Mouse (Mus musculus): ENCODE measurements around the gene Cpz.

DNA sequence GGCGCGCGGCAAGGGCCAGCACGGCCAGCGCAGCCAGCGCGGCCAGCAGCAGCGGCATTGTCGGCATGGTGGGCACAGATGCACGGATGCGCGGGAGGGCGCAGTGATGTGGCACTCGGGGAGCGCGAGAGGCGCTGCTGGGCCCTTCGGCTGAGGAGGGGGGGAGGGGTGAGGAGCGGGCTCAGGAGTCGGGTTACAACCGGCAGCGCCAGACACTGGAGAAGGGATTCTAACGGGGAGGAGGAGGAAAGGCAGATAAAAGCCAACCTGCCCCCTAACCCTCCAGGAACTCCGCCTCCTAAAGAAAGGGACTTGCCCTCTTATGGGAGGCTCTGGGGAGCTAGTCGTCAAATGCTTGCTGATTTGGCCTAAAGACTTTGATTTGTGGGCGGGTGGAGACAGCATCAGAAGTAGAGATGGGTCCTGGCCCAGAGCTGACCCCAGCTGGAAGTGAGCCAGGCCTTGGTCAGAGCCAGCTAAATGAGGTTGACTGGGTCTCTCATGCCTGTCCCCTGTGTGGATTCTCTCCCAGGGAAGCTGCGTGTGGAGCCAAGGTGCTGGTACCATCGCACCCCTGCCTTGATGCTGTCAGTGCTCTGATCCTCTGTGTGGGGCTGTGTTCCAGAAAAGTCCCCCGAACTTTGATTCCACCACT lies at the start of gene Cpz:
- no peak for TF ChIP-seq CTCF (conservative IDR thresholded peaks at IDR 0.05; ENCODE audit: low read length)
- no peak for TF ChIP-seq POU5F1 (IDR thresholded peaks at IDR 0.05; ENCODE audit: borderline replicate concordance, low read length)
